Mouse (Mus musculus): ENCODE data around the gene Tmem86a.

DNA sequence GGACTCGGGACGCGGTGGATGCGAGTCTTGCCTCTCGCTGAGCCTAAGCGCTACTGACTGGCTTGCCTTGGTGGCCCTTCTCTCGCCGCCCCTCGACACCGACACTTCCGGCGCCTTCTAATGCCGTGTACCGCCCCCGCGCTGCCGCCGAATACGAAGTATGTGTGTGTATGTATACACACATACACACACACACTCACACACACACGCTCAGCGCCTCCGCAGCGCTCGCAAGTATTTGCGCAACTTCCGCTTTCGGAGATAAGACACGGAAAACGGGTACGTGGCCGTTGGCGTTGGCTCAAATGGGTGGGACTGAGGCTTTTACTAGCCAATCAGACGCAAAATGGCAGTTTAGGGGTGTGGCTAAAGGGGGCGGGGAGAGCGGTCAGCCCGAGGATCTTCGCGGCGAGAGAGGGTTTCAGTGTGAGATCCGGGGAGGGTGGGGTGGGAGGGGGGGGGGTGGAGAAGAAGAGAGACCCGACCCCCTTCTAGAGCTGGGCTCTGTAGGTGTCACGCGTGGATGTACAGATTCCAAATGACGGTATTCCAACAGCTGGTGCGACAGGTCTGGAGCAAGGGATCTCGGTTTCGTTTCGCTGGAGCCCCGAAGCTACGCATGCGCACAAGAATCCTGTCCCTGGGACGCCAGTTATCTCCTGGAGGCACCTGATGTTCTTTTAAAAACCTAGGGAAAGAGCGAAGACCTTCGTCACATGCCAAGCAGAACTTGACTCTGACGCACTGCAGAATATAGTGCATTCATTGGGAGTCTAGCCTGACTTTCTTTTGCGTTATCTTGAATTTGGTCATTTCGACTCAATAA lies 42.0 kb upstream of the Tmem86a start, which contains the start of gene Spty2d1:
- peak; percentile 35; the same call in 1 of the 2 replicates for TF ChIP-seq CTCF (IDR thresholded peaks at IDR 0.05; ENCODE audit: borderline replicate concordance, control insufficient read depth, extremely low read depth, insufficient read depth, low read length, poor library complexity)
- peak; percentile 76 for TF ChIP-seq POLR2A (IDR thresholded peaks at IDR 0.05; ENCODE audit: control insufficient read depth, extremely low read depth, insufficient read depth, low read length, poor library complexity)
